In the genomic region with DNA sequence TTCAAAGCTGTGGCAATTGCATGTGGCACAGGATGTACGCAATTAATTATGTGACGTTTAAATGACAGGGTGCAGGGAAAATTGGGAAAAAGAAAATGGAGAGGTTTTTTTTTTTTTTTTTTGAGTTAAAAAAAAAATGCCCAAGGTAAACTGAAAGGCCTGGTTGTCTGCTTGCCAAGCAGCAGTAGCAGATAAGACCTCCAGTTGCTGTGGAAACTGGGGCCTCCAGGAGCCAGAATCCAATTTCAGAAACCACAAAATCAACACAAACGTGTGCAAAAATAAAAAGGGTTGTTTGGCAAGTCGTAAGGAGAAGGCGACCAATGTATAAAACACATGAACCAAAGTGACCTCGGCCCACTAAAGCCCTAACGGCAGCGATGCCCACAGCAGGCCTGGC, we compare ENCODE assay signal across 10 mouse cellular contexts.
A peak's percentile ranks its signal among the peaks of the same experiment; 100 is the strongest.
DNase-seq lines count a peak whose midpoint lies in the region; ATAC-seq and TF ChIP-seq lines count a peak whose summit lies in the region.
"Had no signal": no experiment of that assay in that cellular context is flagged by ENCODE, and none has a peak within 500 bp of the region (broad histone marks: within the 10 kb centered on the region; RNA-seq: fewer than 3 reads in every experiment).

No protein-coding gene starts in this region.

- no peak for TF ChIP-seq POLR2A in MEL (IDR thresholded peaks at IDR 0.05; ENCODE audit: control insufficient read depth in 1 of 2, insufficient read depth in 1 of 2, low read depth in 1 of 2, low read length in 2 of 2, poor library complexity in 1 of 2)
- TF ChIP-seq POLR2A in brain, embryonic 14.5 days (IDR thresholded peaks at IDR 0.05; ENCODE audit: borderline replicate concordance, extremely low read depth, insufficient read depth, insufficient read length, poor library complexity, severe bottlenecking): no peak

- 46% methylated on average over 8 of the region's 8 CpGs for WGBS in limb, embryonic 12.5 days
- 75% methylated on average over 8 of the region's 8 CpGs for WGBS in limb, embryonic 10.5 days

- peak; percentile 69 to 80; a peak in 3 of 4 replicates for TF ChIP-seq EP300 in MEL (IDR thresholded peaks at IDR 0.05; ENCODE audit: low read depth in 1 of 2, low read length in 2 of 2)

- no peaks in the 10 kb centered on the region for H3K27me3 ChIP-seq in limb, embryonic 12.5 days
- no peaks in the 10 kb centered on the region for H3K27me3 ChIP-seq in limb, embryonic 10.5 days (ENCODE audit: low read depth, poor library complexity, severe bottlenecking)
- no peaks in the 10 kb centered on the region for H3K27me3 ChIP-seq in MEL (ENCODE audit: control insufficient read depth in 1 of 2, insufficient read depth in 2 of 2, low read length in 2 of 2)
- H3K27me3 ChIP-seq: neural tube, embryonic 12.5 days had no signal

- H3K27ac ChIP-seq in limb, embryonic 12.5 days: peak overlapping the region; percentile 75
- no peak overlapping the region for H3K27ac ChIP-seq in limb, embryonic 10.5 days
- H3K27ac ChIP-seq in MEL (ENCODE audit: control insufficient read depth, low read depth, low read length): peak overlapping the region; percentile 33
- H3K27ac ChIP-seq: hindbrain, embryonic 14.5 days; neural tube, embryonic 12.5 days had no signal

- DNase-seq in limb, embryonic 10.5 days (ENCODE audit: low spot score): no peak
- peak; percentile 86 for DNase-seq in MEL (ENCODE audit: low read depth, low spot score)
- DNase-seq in brain, embryonic 14.5 days (ENCODE audit: low read depth): peak; percentile 59
- peak; percentile 3 for DNase-seq in lung, postnatal 14 days
- no peak for DNase-seq in thymus, postnatal 4 days
- DNase-seq in spleen, postnatal 36 days (ENCODE audit: low spot score in 2 of 2): no peak

- no peak for ATAC-seq in limb, embryonic 12.5 days (ENCODE audit: insufficient number of reproducible peaks, insufficient read depth, low FRiP score, low TSS enrichment, low read depth)

- no peak for TF ChIP-seq CTCF in MEL (IDR thresholded peaks at IDR 0.05 in 2 of 3, conservative IDR thresholded peaks at IDR 0.05 in 1 of 3; ENCODE audit: control insufficient read depth in 1 of 3, insufficient read depth in 1 of 3, low read depth in 2 of 3, low read length in 3 of 3, poor library complexity in 1 of 3, severe bottlenecking in 1 of 3)
- TF ChIP-seq CTCF in brain, embryonic 14.5 days (IDR thresholded peaks at IDR 0.05; ENCODE audit: borderline replicate concordance, extremely low read depth, insufficient read depth, insufficient read length): no peak

- no peak overlapping the region for H3K9ac ChIP-seq in limb, embryonic 12.5 days (replicated peaks)
- peak overlapping the region; percentile 54 for H3K9ac ChIP-seq in MEL (ENCODE audit: control insufficient read depth, low read depth, low read length, poor library complexity, severe bottlenecking)
- H3K9ac ChIP-seq: hindbrain, embryonic 14.5 days; neural tube, embryonic 12.5 days had no signal

- H3K9me3 ChIP-seq in limb, embryonic 12.5 days: no peaks in the 10 kb centered on the region
- H3K9me3 ChIP-seq in limb, embryonic 10.5 days (replicated peaks): no peaks in the 10 kb centered on the region
- H3K9me3 ChIP-seq in MEL (replicated peaks; ENCODE audit: insufficient read depth, low read length): no peaks in the 10 kb centered on the region
- H3K9me3 ChIP-seq: neural tube, embryonic 12.5 days had no signal

- H3K79me2 ChIP-seq in MEL (ENCODE audit: control insufficient read depth, insufficient read depth, low read length, poor library complexity): no peaks in the 10 kb centered on the region

- no peaks in the 10 kb centered on the region for H3K36me3 ChIP-seq in limb, embryonic 12.5 days
- H3K36me3 ChIP-seq in limb, embryonic 10.5 days: no peaks in the 10 kb centered on the region
- peaks cover 0 to 15% of the 10 kb centered on the region in 2 experiments; a peak in 2 of 4 replicates for H3K36me3 ChIP-seq in MEL (ENCODE audit: control insufficient read depth in 1 of 2, insufficient read depth in 2 of 2, low read length in 2 of 2)
- H3K36me3 ChIP-seq: neural tube, embryonic 12.5 days had no signal

- H3K4me2 ChIP-seq in limb, embryonic 12.5 days: no peak overlapping the region; the same call in 1 of the 2 replicates
- H3K4me2 ChIP-seq: heart, embryonic 11.5 days; hindbrain, embryonic 14.5 days; neural tube, embryonic 12.5 days had no signal

- no peak for TF ChIP-seq RAD21 in MEL (IDR thresholded peaks at IDR 0.05; ENCODE audit: low read depth, low read length)

- H3K4me1 ChIP-seq in limb, embryonic 12.5 days (replicated peaks): peaks cover 19% of the 10 kb centered on the region
- H3K4me1 ChIP-seq in limb, embryonic 10.5 days: peaks cover 26% of the 10 kb centered on the region
- peaks cover 8% of the 10 kb centered on the region in 2 experiments for H3K4me1 ChIP-seq in MEL (ENCODE audit: control insufficient read depth in 1 of 2, insufficient read depth in 2 of 2, low read length in 2 of 2)
- H3K4me1 ChIP-seq: neural tube, embryonic 12.5 days had no signal

- H3K4me3 ChIP-seq in limb, embryonic 12.5 days (replicated peaks): no peak overlapping the region
- no peak overlapping the region for H3K4me3 ChIP-seq in limb, embryonic 10.5 days
- peak overlapping the region; percentile 46 to 51; a peak in 3 of 4 replicates for H3K4me3 ChIP-seq in MEL (ENCODE audit: control insufficient read depth in 1 of 2, insufficient read depth in 1 of 2, low read depth in 2 of 2, low read length in 2 of 2)
- H3K4me3 ChIP-seq: neural tube, embryonic 12.5 days had no signal

TF ChIP-seq in MEL, 35 proteins besides CTCF, POLR2A, EP300 and RAD21:
- TF ChIP-seq SIN3A (IDR thresholded peaks at IDR 0.05; ENCODE audit: low read length) (peak; percentile 70), MAX (IDR thresholded peaks at IDR 0.05; ENCODE audit: low read length) (no peak), RCOR1 (IDR thresholded peaks at IDR 0.05; ENCODE audit: low read depth, low read length) (peak; percentile 73; the same call in 1 of the 2 replicates), POLR2AphosphoS5 (IDR thresholded peaks at IDR 0.05; ENCODE audit: borderline replicate concordance, low read depth, low read length) (no peak), ZC3H11A (IDR thresholded peaks at IDR 0.05; ENCODE audit: low read depth, low read length) (no peak), NELFE (IDR thresholded peaks at IDR 0.05; ENCODE audit: low read depth, low read length) (no peak), ETS1 (IDR thresholded peaks at IDR 0.05; ENCODE audit: low read depth, low read length) (peak; percentile 79), JUND (IDR thresholded peaks at IDR 0.05; ENCODE audit: low read depth, low read length) (no peak), MEF2A (IDR thresholded peaks at IDR 0.05; ENCODE audit: extremely low read depth, insufficient replicate concordance, low read depth, low read length, poor library complexity, severe bottlenecking) (no peak), MXI1 (IDR thresholded peaks at IDR 0.05; ENCODE audit: low read depth, low read length) (peak; percentile 30; the same call in 1 of the 2 replicates), BHLHE40 (IDR thresholded peaks at IDR 0.05; ENCODE audit: borderline replicate concordance, low read depth, low read length) (peak; percentile 67; the same call in 1 of the 2 replicates), TCF12 (IDR thresholded peaks at IDR 0.05; ENCODE audit: low read depth, low read length) (peak; percentile 47), CHD2 (IDR thresholded peaks at IDR 0.05; ENCODE audit: low read length) (no peak), USF1 (IDR thresholded peaks at IDR 0.05; ENCODE audit: low read depth, low read length) (no peak), MAZ (IDR thresholded peaks at IDR 0.05; ENCODE audit: low read depth, low read length) (no peak), TAL1 (IDR thresholded peaks at IDR 0.05; ENCODE audit: low read length) (no peak), TBP (IDR thresholded peaks at IDR 0.05; ENCODE audit: low read depth, low read length) (0 out of 2 replicates have a peak, but pooled peaks have one; percentile 11), E2F4 (IDR thresholded peaks at IDR 0.05; ENCODE audit: borderline replicate concordance, low read depth, low read length) (no peak), ELF1 (IDR thresholded peaks at IDR 0.05; ENCODE audit: low read depth, low read length) (no peak), MAFK (IDR thresholded peaks at IDR 0.05; ENCODE audit: borderline replicate concordance, low read depth, low read length) (no peak), GATA1 (IDR thresholded peaks at IDR 0.05; ENCODE audit: low read depth, low read length) (peak; percentile 86), GABPA (IDR thresholded peaks at IDR 0.05; ENCODE audit: low read depth, low read length) (no peak), NRF1 (IDR thresholded peaks at IDR 0.05; ENCODE audit: insufficient read depth, low read depth, low read length, poor library complexity, severe bottlenecking) (no peak), KAT2A (conservative IDR thresholded peaks at IDR 0.05; ENCODE audit: low read depth, low read length) (no peak), UBTF (IDR thresholded peaks at IDR 0.05; ENCODE audit: borderline replicate concordance, insufficient read depth, low read depth, low read length) (no peak), ZKSCAN1 (IDR thresholded peaks at IDR 0.05; ENCODE audit: low read depth, low read length) (peak; percentile 71; the same call in 1 of the 2 replicates), POLR2AphosphoS2 (IDR thresholded peaks at IDR 0.05; ENCODE audit: low read length) (no peak), CHD1 (IDR thresholded peaks at IDR 0.05; ENCODE audit: low read depth, low read length) (no peak), ZNF384 (IDR thresholded peaks at IDR 0.05; ENCODE audit: low read depth, low read length) (peak; percentile 99), HCFC1 (IDR thresholded peaks at IDR 0.05; ENCODE audit: low read depth, low read length) (peak; percentile 54; the same call in 1 of the 2 replicates), ZMIZ1 (IDR thresholded peaks at IDR 0.05; ENCODE audit: low read depth, low read length) (no peak), MYB (IDR thresholded peaks at IDR 0.05; ENCODE audit: low read depth, low read length) (0 out of 2 replicates have a peak, but pooled peaks have one; percentile 23), SMC3 (IDR thresholded peaks at IDR 0.05; ENCODE audit: low read depth, low read length) (0 out of 2 replicates have a peak, but pooled peaks have one; percentile 9), MYC (IDR thresholded peaks at IDR 0.05; ENCODE audit: low read depth, low read length) (no peak), USF2 (IDR thresholded peaks at IDR 0.05; ENCODE audit: borderline replicate concordance in 1 of 2, insufficient read depth in 1 of 2, low read depth in 1 of 2, low read length in 2 of 2) (no peak)

Comparison
In these comparisons a context has a peak if more than half of its experiments do, and no peak if none do; other contexts are left out.
1. H3K4me3 ChIP-seq: peak in MEL (2 of 2); none in limb, embryonic 12.5 days (single experiment) and limb, embryonic 10.5 days (single experiment).
2. DNase-seq: peak in MEL (single experiment), brain, embryonic 14.5 days (single experiment) and lung, postnatal 14 days (single experiment); none in limb, embryonic 10.5 days (single experiment), thymus, postnatal 4 days (single experiment) and spleen, postnatal 36 days (0 of 2).